Mouse (Mus musculus) mouse embryonic stem cell (cell line): ENCODE measurements around the gene Med19.

ENCODE experiments used
- in situ Hi-C, 2 experiments: fragments of 300-500 bp; cut with MboI; formaldehyde crosslinking; loops; 1 replicate in 1 of 2; 3 replicates in 1 of 2; pipeline ENCODE4 v1.14.3; 2019 to 2020; ENCODE audit warnings: low sequenced_read_pairs in 2 of 2, low pct_unique_long_range_greater_than_20kb in 1 of 2, mixed read lengths in 1 of 2; ENCODE audit not compliant: unreplicated experiment in 1 of 2

The Med19 gene

GRCm38 (mm10) chr2:84677968-84678880, at the start of gene Med19, which contains the start of gene Gm28635:
TSS of gene Med19 (plus strand) at chr2:84678402.
TSS of gene Gm28635 (minus strand) at chr2:84678041.
- in situ Hi-C loops: no loop called here

- in situ Hi-C loops: no loop called here
Measured at GRCm38 (mm10) chr2:84632001-84632400, 46.2 kb upstream of the Med19 start.

GRCm38 (mm10) chr2:84632999-84633398, 45.2 kb upstream of the Med19 start:
- in situ Hi-C loops: no loop called here

GRCm38 (mm10) chr2:84634006-84634405, 44.2 kb upstream of the Med19 start:
- in situ Hi-C loops: no loop called here

GRCm38 (mm10) chr2:84634934-84635482, 43.2 kb upstream of the Med19 start:
- in situ Hi-C loops: no loop called here

GRCm38 (mm10) chr2:84635611-84636010, 42.6 kb upstream of the Med19 start:
- in situ Hi-C loops: no loop called here

- in situ Hi-C loops: no loop called here
Measured at GRCm38 (mm10) chr2:84636231-84636741, 41.9 kb upstream of the Med19 start.

GRCm38 (mm10) chr2:84637452-84638165, 40.6 kb upstream of the Med19 start:
- in situ Hi-C loops: no loop called here

GRCm38 (mm10) chr2:84638428-84639220, 39.6 kb upstream of the Med19 start:
- in situ Hi-C loops: no loop called here

- in situ Hi-C loops: no loop called here
Measured at GRCm38 (mm10) chr2:84640833-84641232, 37.4 kb upstream of the Med19 start.

GRCm38 (mm10) chr2:84646138-84646537, 32.1 kb upstream of the Med19 start:
- in situ Hi-C loops: no loop called here

- in situ Hi-C loops: no loop called here
Measured at GRCm38 (mm10) chr2:84647051-84647568, 31.1 kb upstream of the Med19 start.

- in situ Hi-C loops: no loop called here
Measured at GRCm38 (mm10) chr2:84648369-84648768, 29.8 kb upstream of the Med19 start.

- in situ Hi-C loops: loop anchor here in 1 of 2 experiments (5.0 kb wide), 1 partner anchor 177 kb away; no protein-coding TSS in a partner anchor
Measured at GRCm38 (mm10) chr2:84649674-84650073, 28.5 kb upstream of the Med19 start.

GRCm38 (mm10) chr2:84650464-84651195, 27.6 kb upstream of the Med19 start, which contains the start of gene Ctnnd1:
TSS of gene Ctnnd1 (minus strand) at chr2:84650765.
- in situ Hi-C loops: loop anchor here in 1 of 2 experiments (5.0 kb wide), 1 partner anchor 178 kb away; no protein-coding TSS in a partner anchor

GRCm38 (mm10) chr2:84653354-84653753, 24.8 kb upstream of the Med19 start:
- in situ Hi-C loops: loop anchor here in 1 of 2 experiments (5.0 kb wide), 1 partner anchor 181 kb away; no protein-coding TSS in a partner anchor

- in situ Hi-C loops: no loop called here
Measured at GRCm38 (mm10) chr2:84655864-84656263, 22.3 kb upstream of the Med19 start.
